Mouse (Mus musculus) hindbrain, embryonic 12.5 days (tissue): ENCODE results near the gene Pex3. TPM values are rescaled to one million over a fixed set of nuclear protein-coding genes. Genes with fewer than 3 reads are reported as not detected.
A peak's percentile ranks its signal among the peaks of the same experiment; 100 is the strongest.
"Not testable (repeated sequence)": the region's sequence is repeated elsewhere in the genome, so short reads cannot be mapped to it uniquely, and the experiment has no call there.

Experiments used
- ATAC-seq: fragments of 200-750 bp; cut with Nextera tagmentation; 2 replicates; pipeline ENCODE4 v1.8.0; 2017; ENCODE audit warnings: moderate TSS enrichment; ENCODE audit not compliant: low FRiP score
- H3K27ac ChIP-seq: fragments of 300-500 bp; sonication (generic); 2 replicates; pipeline ENCODE4 v1.5.1; 2016; ENCODE audit warnings: mild to moderate bottlenecking
- H3K27me3 ChIP-seq: fragments of 300-500 bp; sonication (generic); 2 replicates; pipeline ENCODE4 v1.6.1; 2016; ENCODE audit warnings: mild to moderate bottlenecking
- H3K36me3 ChIP-seq: fragments of 300-500 bp; sonication (generic); 2 replicates; pipeline ENCODE4 v1.6.1; 2016; ENCODE audit warnings: mild to moderate bottlenecking
- H3K4me1 ChIP-seq: fragments of 300-500 bp; sonication (generic); 2 replicates; pipeline ENCODE4 v1.6.1; 2016
- H3K4me2 ChIP-seq: fragments of 300-500 bp; sonication (generic); replicated peaks from 2 replicates; pipeline ENCODE4 v1.6.1; 2016; ENCODE audit warnings: mild to moderate bottlenecking
- H3K4me3 ChIP-seq: fragments of 300-500 bp; sonication (generic); 2 replicates; pipeline ENCODE4 v1.5.1; 2016; ENCODE audit warnings: mild to moderate bottlenecking
- H3K9ac ChIP-seq: fragments of 300-500 bp; sonication (generic); 2 replicates; pipeline ENCODE4 v1.6.1; 2016; ENCODE audit warnings: mild to moderate bottlenecking, moderate library complexity
- H3K9me3 ChIP-seq: fragments of 300-500 bp; sonication (generic); replicated peaks from 2 replicates; pipeline ENCODE4 v1.6.1; 2016; ENCODE audit warnings: mild to moderate bottlenecking
- WGBS: fragments of 180-500 bp; shearing (Covaris S2); methylation state at CpG from one replicate; pipeline ENCODE4 v1.1.7; 2016; 5-methylcytosine and 5-hydroxymethylcytosine counted together
- polyA plus RNA-seq: library from polyadenylated mRNA; unstranded; fragments of >200 nt; fragmentation: Nextera tagmentation; extraction: Ambion mirVana; gene quantifications from 2 replicates; pipeline ENCODE4 v1.2.1, GENCODE M21; 2016

Pex3 gene
- polyA plus RNA-seq, 1 experiment from 2014 or later, result 24.2 TPM

DNA sequence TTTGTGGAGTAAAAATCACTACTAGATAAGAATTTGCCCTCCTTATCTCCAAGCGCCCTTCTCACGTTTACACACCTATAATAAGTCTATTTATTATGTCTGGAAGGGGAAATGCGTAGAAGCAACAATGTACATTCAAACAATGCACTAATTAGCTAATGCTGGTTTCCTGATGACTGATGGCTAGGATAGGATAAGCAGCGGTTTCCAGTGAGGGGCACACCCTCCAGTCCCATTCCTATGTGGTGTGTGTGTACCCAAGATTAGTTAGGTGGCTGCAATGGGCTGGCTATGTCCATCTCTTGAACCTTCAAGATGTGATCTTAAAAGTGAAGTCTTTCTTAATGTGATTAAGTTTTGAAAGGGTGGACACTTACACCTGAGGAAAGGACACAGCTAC lies 31.1 kb downstream of the Pex3 start:
- no peak overlapping the region for H3K9ac ChIP-seq
- H3K4me2 ChIP-seq, result no peak overlapping the region
- no peaks in the 10 kb centered on the region for H3K27me3 ChIP-seq
- no peak overlapping the region for H3K4me3 ChIP-seq
- no peaks in the 10 kb centered on the region for H3K9me3 ChIP-seq
- no peaks in the 10 kb centered on the region for H3K36me3 ChIP-seq
- no peak overlapping the region for H3K27ac ChIP-seq
- WGBS, result 82% methylated on average over 4 of the region's 4 CpGs
- no peaks in the 10 kb centered on the region for H3K4me1 ChIP-seq
- ATAC-seq, result no peak

GRCm38 (mm10) chr10:13502371-13502770 lies 50.6 kb downstream of the Pex3 start:
- Histone ChIP-seq H3K4me1 (peaks cover 7% of the 10 kb centered on the region), H3K36me3 (no peaks in the 10 kb centered on the region), H3K4me3 (no peak overlapping the region), H3K9ac (no peak overlapping the region), H3K27ac (no peak overlapping the region), H3K4me2 (no peak overlapping the region), H3K27me3 (no peaks in the 10 kb centered on the region), H3K9me3 (no peaks in the 10 kb centered on the region)
- no peak for ATAC-seq
- WGBS, result 88% methylated on average over 8 of the region's 8 CpGs

DNA sequence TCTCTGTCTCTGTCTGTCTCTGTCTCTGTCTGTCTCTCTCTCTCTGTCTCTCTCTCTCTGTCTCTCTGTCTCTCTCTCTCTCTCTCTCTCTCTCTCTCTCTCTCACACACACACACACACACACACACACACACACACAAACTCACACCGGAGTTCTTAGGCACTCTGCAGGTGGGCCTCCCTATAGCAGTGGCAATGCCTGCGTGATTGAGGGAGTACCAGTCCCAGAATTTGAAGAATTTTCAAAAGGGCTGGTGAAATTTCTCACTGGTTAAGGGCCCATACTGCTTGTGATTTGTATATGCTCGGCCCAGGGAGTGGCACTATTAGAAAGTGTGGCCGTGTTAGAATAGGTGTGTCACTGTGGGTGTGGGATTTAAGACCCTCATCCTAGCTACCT lies 51.4 kb downstream of the Pex3 start:
- 0 out of 2 replicates have a peak, but pooled peaks have one; percentile 29 for ATAC-seq
- not testable (repeated sequence) for H3K27me3 ChIP-seq, H3K27ac ChIP-seq, H3K36me3 ChIP-seq, H3K4me1 ChIP-seq, H3K9me3 ChIP-seq
- peak overlapping the region; percentile 60 for H3K4me3 ChIP-seq
- H3K4me2 ChIP-seq, result peak overlapping the region; percentile 84
- WGBS, result 54% methylated on average over 4 of the region's 4 CpGs
- H3K9ac ChIP-seq, result peak overlapping the region; percentile 70

DNA sequence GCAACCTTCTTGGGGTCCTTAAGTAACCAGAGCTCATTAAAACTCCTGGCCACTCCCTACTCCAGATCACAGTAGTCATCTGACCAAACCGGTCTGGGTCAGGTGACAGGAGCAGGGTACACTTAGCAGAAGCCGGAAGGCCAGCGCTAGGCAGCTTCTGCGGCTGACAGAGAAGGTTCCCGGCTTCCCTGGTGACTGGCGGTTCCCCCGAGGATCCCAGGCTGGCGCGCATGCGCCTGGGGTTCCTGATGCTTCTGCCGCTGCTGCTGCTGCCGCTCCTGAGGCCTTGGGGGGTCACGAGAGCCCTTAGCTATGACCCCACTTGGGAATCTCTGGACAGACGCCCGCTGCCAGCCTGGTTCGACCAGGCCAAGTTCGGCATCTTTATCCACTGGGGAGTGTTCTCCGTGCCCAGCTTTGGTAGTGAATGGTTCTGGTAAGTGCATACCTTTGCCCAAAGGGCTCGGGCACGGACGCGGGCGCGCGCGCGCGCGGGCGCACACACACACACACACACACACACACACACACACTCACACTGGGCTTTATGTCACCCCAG lies 51.9 kb downstream of the Pex3 start:
- H3K4me2 ChIP-seq, result peak overlapping the region; percentile 84
- H3K27ac ChIP-seq, result no peak overlapping the region
- peak; percentile 88 for ATAC-seq
- peak overlapping the region; percentile 60 for H3K4me3 ChIP-seq
- H3K4me1 ChIP-seq, result peaks cover 7% of the 10 kb centered on the region
- H3K9me3 ChIP-seq, result no peaks in the 10 kb centered on the region
- H3K9ac ChIP-seq, result peak overlapping the region; percentile 70
- no peaks in the 10 kb centered on the region for H3K36me3 ChIP-seq
- H3K27me3 ChIP-seq, result no peaks in the 10 kb centered on the region
- WGBS, result under 1% methylated on average over 30 of the region's 30 CpGs

- WGBS, result 50% methylated on average over 9 of the region's 9 CpGs
- Histone ChIP-seq H3K27me3 (no peaks in the 10 kb centered on the region), H3K4me2 (peak overlapping the region; percentile 84), H3K27ac (no peak overlapping the region), H3K9me3 (no peaks in the 10 kb centered on the region), H3K4me1 (peaks cover 7% of the 10 kb centered on the region), H3K9ac (peak overlapping the region; percentile 70), H3K4me3 (peak overlapping the region; percentile 60), H3K36me3 (no peaks in the 10 kb centered on the region)
- peak; percentile 20 for ATAC-seq
These were observed 52.5 kb downstream of the Pex3 start for GRCm38 (mm10) chr10:13500473-13500872.

DNA sequence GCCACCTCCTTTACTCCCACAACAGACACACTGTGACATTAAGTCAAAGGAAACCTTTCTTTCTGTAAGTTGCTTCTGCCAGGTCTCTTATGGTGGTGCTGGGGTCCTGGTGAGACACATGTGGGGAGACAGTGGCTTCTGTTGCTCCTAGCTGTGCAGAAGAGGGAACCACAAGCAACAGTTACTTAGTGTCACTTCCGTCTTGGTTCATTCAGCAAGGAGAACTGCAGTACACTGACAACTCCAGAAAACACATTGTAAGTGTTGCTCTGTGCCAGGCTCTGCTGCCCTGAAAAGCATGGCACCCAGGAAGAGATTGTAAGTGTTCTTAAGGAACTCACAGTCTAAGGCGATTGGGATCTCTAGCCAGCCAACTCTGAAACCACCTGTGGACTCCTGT lies 53.6 kb downstream of the Pex3 start, which contains the start of gene Fuca2:
Gene Fuca2, plus strand, starts transcription at position 210 of the 400 bp plus-strand sequence.
- Histone ChIP-seq H3K4me3 (no peak within 1 kb of the TSS), H3K4me2 (0 out of 2 replicates have a peak within 1 kb of the TSS, but pooled peaks have one; percentile 84), H3K9me3 (no peaks in the 10 kb centered on the region), H3K4me1 (peaks cover 7% of the 10 kb centered on the region), H3K27me3 (no peaks in the 10 kb centered on the region), H3K9ac (no peak within 1 kb of the TSS), H3K36me3 (no peaks in the 10 kb centered on the region), H3K27ac (no peak within 1 kb of the TSS)
- WGBS, result 82% methylated on average over 2 of the region's 2 CpGs
- no peak for ATAC-seq

DNA sequence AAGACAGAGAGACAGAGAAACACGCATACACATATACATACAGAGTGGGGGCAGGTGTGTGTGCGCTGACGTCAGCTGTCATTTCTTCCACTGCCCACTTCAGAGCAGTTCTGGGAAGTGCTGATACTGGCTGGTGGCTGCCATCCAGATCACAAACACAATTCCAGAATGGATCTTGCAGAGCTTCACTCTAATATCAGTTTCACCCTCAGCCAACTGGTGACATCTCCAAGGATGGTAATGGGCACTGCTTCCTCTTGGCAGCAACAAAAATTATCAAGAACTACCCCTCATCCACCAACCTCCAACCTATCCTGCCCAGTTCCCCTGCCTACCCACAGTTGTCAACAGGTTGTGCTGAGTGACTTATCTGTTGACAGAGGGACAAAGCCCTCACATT lies 56.6 kb downstream of the Pex3 start:
- H3K9ac ChIP-seq, result no peak overlapping the region
- no peak overlapping the region for H3K4me2 ChIP-seq
- no peak for ATAC-seq
- peaks cover 3% of the 10 kb centered on the region; the same call in 1 of the 2 replicates for H3K4me1 ChIP-seq
- H3K27ac ChIP-seq, result no peak overlapping the region
- no peaks in the 10 kb centered on the region for H3K27me3 ChIP-seq
- 96% methylated on average over 3 of the region's 3 CpGs for WGBS
- no peaks in the 10 kb centered on the region for H3K36me3 ChIP-seq
- no peaks in the 10 kb centered on the region for H3K9me3 ChIP-seq
- no peak overlapping the region for H3K4me3 ChIP-seq

DNA sequence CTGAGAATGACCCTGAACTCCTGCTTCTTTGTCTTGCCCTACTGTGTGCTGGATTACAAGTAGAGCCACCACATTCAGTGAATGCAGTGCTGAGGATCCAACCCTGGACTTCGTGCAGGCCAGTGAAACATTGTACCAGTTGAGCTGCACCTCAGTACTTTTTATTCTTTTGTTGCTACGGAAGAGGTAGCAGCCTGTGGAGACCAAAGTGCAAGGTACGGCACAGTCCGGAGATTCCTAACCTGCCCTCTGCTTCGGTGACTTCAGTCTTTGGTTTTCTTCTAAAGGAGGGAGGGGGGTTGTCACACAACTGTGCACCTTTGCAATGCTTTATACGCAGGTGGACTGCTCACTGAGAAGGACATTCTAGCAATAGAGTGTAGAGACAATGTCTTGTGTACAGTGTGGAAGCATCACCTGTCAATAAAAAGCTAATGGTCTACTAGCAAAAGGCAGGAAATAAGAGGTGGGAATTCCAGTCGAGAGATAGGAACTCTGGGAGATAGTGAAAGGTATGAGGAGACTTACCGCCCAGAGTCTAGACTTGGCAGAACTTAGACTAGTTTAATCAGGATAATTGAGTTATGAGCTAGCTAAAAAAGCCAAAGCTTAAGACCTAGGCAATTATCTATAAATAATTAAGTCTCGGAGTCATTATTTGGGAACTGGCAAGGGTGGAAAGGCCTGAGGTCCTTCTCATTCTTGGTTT lies 58.8 kb downstream of the Pex3 start:
- no peaks in the 10 kb centered on the region for H3K9me3 ChIP-seq
- no peaks in the 10 kb centered on the region for H3K36me3 ChIP-seq
- no peaks in the 10 kb centered on the region for H3K27me3 ChIP-seq
- 96% methylated on average over 9 of the region's 9 CpGs for WGBS
- ATAC-seq, result no peak
- H3K9ac ChIP-seq, result no peak overlapping the region
- H3K27ac ChIP-seq, result no peak overlapping the region
- H3K4me1 ChIP-seq, result no peaks in the 10 kb centered on the region
- no peak overlapping the region for H3K4me2 ChIP-seq
- no peak overlapping the region for H3K4me3 ChIP-seq

- Histone ChIP-seq H3K4me1 (no peaks in the 10 kb centered on the region), H3K9me3 (no peaks in the 10 kb centered on the region), H3K4me3 (no peak overlapping the region), H3K27me3 (no peaks in the 10 kb centered on the region), H3K9ac (no peak overlapping the region), H3K27ac (no peak overlapping the region), H3K4me2 (no peak overlapping the region), H3K36me3 (no peaks in the 10 kb centered on the region)
- 85% methylated on average over 6 of the region's 6 CpGs for WGBS
- ATAC-seq, result no peak
These were observed 63.3 kb downstream of the Pex3 start for GRCm38 (mm10) chr10:13489671-13490070.

- no peak overlapping the region for H3K4me3 ChIP-seq
- no peaks in the 10 kb centered on the region for H3K4me1 ChIP-seq
- H3K36me3 ChIP-seq, result no peaks in the 10 kb centered on the region
- ATAC-seq, result no peak
- WGBS, result 64% methylated on average over 4 of the region's 4 CpGs
- no peaks in the 10 kb centered on the region for H3K9me3 ChIP-seq
- no peak overlapping the region for H3K4me2 ChIP-seq
- H3K27ac ChIP-seq, result no peak overlapping the region
- no peak overlapping the region for H3K9ac ChIP-seq
- H3K27me3 ChIP-seq, result no peaks in the 10 kb centered on the region
These were observed 67.0 kb downstream of the Pex3 start for GRCm38 (mm10) chr10:13485958-13486357.

- peaks cover 21% of the 10 kb centered on the region for H3K27me3 ChIP-seq
- WGBS, result 84% methylated on average over 6 of the region's 6 CpGs
These were observed 73.6 kb downstream of the Pex3 start for GRCm38 (mm10) chr10:13479341-13479740.

GRCm38 (mm10) chr10:13475121-13475520 lies 77.8 kb downstream of the Pex3 start:
- no peak overlapping the region for H3K27ac ChIP-seq
- no peak for ATAC-seq
- no peaks in the 10 kb centered on the region for H3K36me3 ChIP-seq
- 27% methylated on average over 7 of the region's 7 CpGs for WGBS
- no peaks in the 10 kb centered on the region for H3K9me3 ChIP-seq
- no peak overlapping the region for H3K4me2 ChIP-seq
- H3K4me3 ChIP-seq, result no peak overlapping the region
- no peak overlapping the region for H3K9ac ChIP-seq
- peaks cover 44% of the 10 kb centered on the region for H3K27me3 ChIP-seq
- peaks cover 15% of the 10 kb centered on the region for H3K4me1 ChIP-seq

More at GRCm38 (mm10) chr10:13479341-13479740, 73.6 kb downstream of the Pex3 start:
- Histone ChIP-seq H3K4me3 (no peak overlapping the region), H3K9me3 (no peaks in the 10 kb centered on the region), H3K4me1 (peaks cover 8% of the 10 kb centered on the region), H3K9ac (no peak overlapping the region), H3K27ac (no peak overlapping the region), H3K36me3 (no peaks in the 10 kb centered on the region), H3K4me2 (no peak overlapping the region)
- no peak for ATAC-seq

DNA sequence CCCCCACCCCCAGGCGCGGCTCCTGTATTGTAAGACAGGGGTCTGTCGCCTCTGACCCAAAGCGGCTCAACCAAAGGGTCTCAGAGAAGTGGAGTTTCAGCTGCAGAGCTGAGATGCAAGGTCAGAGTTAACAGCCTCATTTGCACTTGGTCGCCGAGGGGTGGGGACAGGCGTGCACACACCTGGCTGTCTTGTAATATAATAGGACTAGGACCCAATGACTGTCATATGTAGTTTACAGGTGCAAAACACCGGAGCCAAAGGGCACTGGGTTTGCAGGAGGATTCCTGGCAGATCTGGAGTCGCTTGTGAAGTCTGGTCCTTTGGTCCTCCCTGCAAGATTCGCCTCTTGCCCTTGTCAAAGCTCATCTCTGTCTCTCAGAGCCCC lies 78.4 kb downstream of the Pex3 start:
- Histone ChIP-seq H3K27ac (no peak overlapping the region), H3K4me1 (peaks cover 15% of the 10 kb centered on the region), H3K4me3 (peak overlapping the region; percentile 71), H3K4me2 (peak overlapping the region; percentile 100), H3K27me3 (peaks cover 44% of the 10 kb centered on the region), H3K9ac (peak overlapping the region; percentile 74), H3K9me3 (no peaks in the 10 kb centered on the region), H3K36me3 (no peaks in the 10 kb centered on the region)
- ATAC-seq, result peak; percentile 37
- 5% methylated on average over 10 of the region's 10 CpGs for WGBS
